25 mouse cellular contexts compared by ENCODE assay signal in genomic region chr6:17492062-17492461, GRCm38 (mm10).
"Had no signal": no experiment of that assay in that cellular context is flagged by ENCODE, and none has a peak within 500 bp of the region (broad histone marks: within the 10 kb centered on the region; RNA-seq: fewer than 3 reads in every experiment).

No protein-coding gene starts in this region.

- H3K9ac ChIP-seq: heart, embryonic 12.5 days; hindbrain, embryonic 12.5 days; hindbrain, embryonic 14.5 days; intestine, embryonic 15.5 days; kidney, embryonic 15.5 days; limb, embryonic 12.5 days; liver, embryonic 13.5 days; liver, embryonic 15.5 days had no signal

- H3K36me3 ChIP-seq: heart, embryonic 10.5 days; heart, embryonic 12.5 days; hindbrain, embryonic 10.5 days; hindbrain, embryonic 12.5 days; intestine, embryonic 15.5 days; limb, embryonic 10.5 days; limb, embryonic 12.5 days; liver, embryonic 13.5 days; liver, embryonic 15.5 days had no signal

- ATAC-seq: hindbrain, embryonic 16.5 days; inflammation-experienced regulatory T-cells, adult 6 months; intestine, embryonic 15.5 days; intestine, postnatal 0 days had no signal

- H3K4me2 ChIP-seq: heart, embryonic 12.5 days; hindbrain, embryonic 12.5 days; hindbrain, embryonic 14.5 days; intestine, embryonic 15.5 days; kidney, embryonic 15.5 days; limb, embryonic 12.5 days; liver, embryonic 13.5 days; liver, embryonic 15.5 days had no signal

- H3K27me3 ChIP-seq: heart, embryonic 12.5 days; hindbrain, embryonic 12.5 days; intestine, embryonic 15.5 days; kidney, embryonic 15.5 days; limb, embryonic 12.5 days; liver, embryonic 13.5 days; liver, embryonic 15.5 days had no signal

- H3K4me3 ChIP-seq: heart, embryonic 10.5 days; heart, embryonic 12.5 days; hindbrain, embryonic 10.5 days; hindbrain, embryonic 12.5 days; intestine, embryonic 15.5 days; kidney, embryonic 15.5 days; layer of hippocampus, adult 2 months; left cerebral cortex, adult 2 months; limb, embryonic 10.5 days; limb, embryonic 12.5 days; liver, embryonic 13.5 days; liver, embryonic 15.5 days had no signal

- H3K27ac ChIP-seq: heart, embryonic 10.5 days; hindbrain, embryonic 10.5 days; hindbrain, embryonic 12.5 days; hindbrain, embryonic 14.5 days; intestine, embryonic 15.5 days; kidney, embryonic 15.5 days; layer of hippocampus, adult 2 months; left cerebral cortex, adult 2 months; limb, embryonic 10.5 days; limb, embryonic 12.5 days; liver, embryonic 13.5 days; liver, embryonic 15.5 days had no signal

- H3K4me1 ChIP-seq: heart, embryonic 10.5 days; hindbrain, embryonic 10.5 days; hindbrain, embryonic 12.5 days; intestine, embryonic 15.5 days had no signal

- DNase-seq: gastrocnemius, postnatal 10 days; gastrocnemius, postnatal 25 days; heart, adult 18-20 months; heart, postnatal 10 days; heart, postnatal 4 days; kidney, adult 18-20 months; kidney, adult 9 months; kidney, postnatal 14 days; kidney, postnatal 4 days; liver, embryonic 13.5 days had no signal

- H3K9me3 ChIP-seq: heart, embryonic 10.5 days; heart, embryonic 12.5 days; hindbrain, embryonic 10.5 days; hindbrain, embryonic 12.5 days; intestine, embryonic 15.5 days; kidney, embryonic 15.5 days; limb, embryonic 10.5 days; limb, embryonic 12.5 days; liver, embryonic 13.5 days; liver, embryonic 15.5 days had no signal
